Mouse (Mus musculus): Measurements from ENCODE around the gene Gm43064. TPM values are rescaled to one million over a fixed set of nuclear protein-coding genes. Genes with fewer than 3 reads are reported as not detected.

Gm43064 gene
- polyA plus RNA-seq, 1 experiment from 2014 or later = 0.70 TPM

DNA sequence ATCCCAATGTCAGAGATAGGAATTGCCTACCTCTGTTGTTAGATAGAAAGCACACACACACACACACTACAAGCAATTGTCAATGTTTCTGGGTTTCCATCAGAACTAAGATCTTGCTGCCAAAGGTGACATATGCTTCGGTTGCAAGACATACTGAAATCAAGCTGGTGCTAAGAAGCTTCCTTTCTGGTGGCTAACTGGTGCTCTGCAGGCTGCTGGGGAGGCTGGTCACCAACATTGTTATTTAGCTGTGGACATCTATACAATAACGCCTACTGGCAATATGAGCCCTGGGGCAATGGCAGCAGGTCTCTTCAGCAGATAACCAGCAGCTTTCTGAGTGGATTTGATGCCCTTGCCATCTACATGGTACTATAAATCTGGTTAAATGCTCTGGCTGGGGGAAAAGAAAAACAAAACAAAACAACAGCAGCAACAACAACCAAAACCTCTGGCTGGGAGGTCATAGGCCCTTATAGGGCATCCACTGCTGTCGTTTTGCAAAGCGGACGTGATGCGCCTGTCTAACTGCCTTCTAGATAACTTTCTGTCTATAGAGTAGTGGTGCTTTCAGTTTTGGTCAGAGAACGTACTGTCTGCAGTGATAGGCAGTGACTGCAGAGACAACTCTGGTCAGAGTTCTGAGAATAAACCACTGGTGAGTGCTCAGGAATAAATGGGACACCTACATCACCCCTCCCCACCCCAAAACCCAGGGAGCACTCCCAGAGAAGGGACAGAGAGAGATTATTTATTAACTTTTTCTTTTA lies 47.8 kb downstream of the Gm43064 start:
- H3K4me1 ChIP-seq (ENCODE audit: control insufficient read depth, low read depth, low read length) = no peaks in the 10 kb centered on the region; the same call in 1 of the 2 replicates
- ATAC-seq (ENCODE audit: low read depth) = no peak
- H3K9me3 ChIP-seq (replicated peaks; ENCODE audit: control insufficient read depth, low read length) = no peaks in the 10 kb centered on the region
- H3K36me3 ChIP-seq (ENCODE audit: control insufficient read depth, insufficient read depth) = no peaks in the 10 kb centered on the region
- no peak overlapping the region for H3K9ac ChIP-seq (ENCODE audit: low read depth, low read length)
- no peak overlapping the region for H3K4me2 ChIP-seq (ENCODE audit: low read depth, low read length)
- 61% methylated on average over 7 of the region's 7 CpGs for WGBS (ENCODE audit: insufficient replicate concordance)
- H3K27ac ChIP-seq (ENCODE audit: low read length) = no peak overlapping the region
- H3K4me3 ChIP-seq (ENCODE audit: low read depth, low read length) = no peak overlapping the region
- H3K27me3 ChIP-seq (ENCODE audit: control insufficient read depth, insufficient read depth, low read depth, low read length) = no peaks in the 10 kb centered on the region

DNA sequence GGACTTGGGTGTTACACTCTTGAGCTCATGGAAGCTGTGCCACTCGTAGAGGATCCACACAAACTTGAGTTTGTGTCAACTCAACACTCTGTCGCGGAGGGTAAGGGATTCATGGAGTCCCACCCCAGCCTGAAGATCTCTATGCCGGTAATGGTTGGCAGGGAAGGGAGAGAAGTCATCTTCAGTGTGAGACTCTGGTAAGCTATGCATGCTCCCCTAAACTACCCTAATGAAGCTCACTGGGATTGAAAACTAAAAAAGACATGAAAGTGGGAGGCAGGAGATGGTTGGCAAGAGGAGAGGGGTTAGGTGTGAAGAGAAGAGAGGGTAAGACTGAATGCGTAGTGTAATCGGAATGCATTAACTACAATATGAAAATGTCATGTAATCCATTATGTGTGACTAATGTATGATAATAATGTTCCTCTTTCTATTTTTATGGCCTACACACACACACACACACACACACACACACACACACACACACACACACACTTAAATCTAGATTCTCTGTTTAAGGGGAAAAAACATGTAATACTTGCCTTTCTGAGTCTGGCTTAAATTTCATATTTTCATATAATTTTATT lies 48.7 kb downstream of the Gm43064 start:
- ATAC-seq (ENCODE audit: low read depth) = no peak
- Histone ChIP-seq H3K9ac (ENCODE audit: low read depth, low read length) (no peak overlapping the region), H3K4me2 (ENCODE audit: low read depth, low read length) (no peak overlapping the region), H3K9me3 (replicated peaks; ENCODE audit: control insufficient read depth, low read length) (no peaks in the 10 kb centered on the region), H3K36me3 (ENCODE audit: control insufficient read depth, insufficient read depth) (no peaks in the 10 kb centered on the region), H3K27ac (ENCODE audit: low read length) (no peak overlapping the region), H3K4me3 (ENCODE audit: low read depth, low read length) (no peak overlapping the region), H3K4me1 (ENCODE audit: control insufficient read depth, low read depth, low read length) (no peaks in the 10 kb centered on the region; the same call in 1 of the 2 replicates), H3K27me3 (ENCODE audit: control insufficient read depth, insufficient read depth, low read depth, low read length) (no peaks in the 10 kb centered on the region)
- 73% methylated on average over 6 of the region's 6 CpGs for WGBS (ENCODE audit: insufficient replicate concordance)

DNA sequence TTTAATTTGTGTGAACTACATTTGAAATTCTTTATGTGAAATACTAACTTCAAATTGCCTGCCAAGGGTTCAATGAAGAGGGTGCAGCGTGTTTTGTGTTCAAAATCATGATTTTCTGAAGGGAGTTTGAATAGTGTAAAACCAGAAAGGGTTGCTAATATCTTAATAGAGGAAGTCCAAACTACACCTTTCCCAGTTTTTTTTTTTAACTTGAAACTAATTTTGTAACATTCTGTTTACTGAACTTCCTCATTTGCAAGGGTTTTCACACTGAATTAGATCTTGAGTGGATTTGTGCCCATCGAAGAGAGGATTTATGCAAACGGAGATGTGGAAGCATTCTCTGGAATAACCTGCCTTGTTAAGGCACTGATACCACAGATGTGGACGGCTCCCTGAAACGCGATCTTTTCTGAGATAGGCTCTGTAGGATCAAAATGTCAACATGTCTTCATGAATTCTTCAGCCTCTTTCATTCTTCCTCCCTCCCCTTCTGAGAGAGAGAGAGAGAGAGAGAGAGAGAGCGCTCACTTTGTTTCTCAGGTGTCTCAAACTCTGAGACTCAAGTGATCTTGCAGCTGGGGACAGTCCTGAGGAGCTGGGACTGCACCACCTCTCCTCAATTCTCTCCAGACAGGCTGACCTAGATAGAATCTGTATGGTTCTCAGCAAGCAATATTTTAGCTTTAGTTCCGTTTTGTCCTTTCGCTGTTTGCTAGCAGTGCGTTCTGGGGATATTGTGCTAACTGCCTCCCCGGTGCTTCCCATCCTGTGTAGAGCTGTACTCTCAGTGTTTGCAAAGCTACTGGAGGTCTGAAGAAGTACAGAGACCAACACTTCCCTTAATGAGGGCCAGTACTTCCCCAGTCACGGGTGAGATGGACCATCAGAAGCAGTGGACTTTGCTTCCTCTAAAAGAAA lies 49.8 kb downstream of the Gm43064 start, which contains the start of gene Ptpn22:
Gene Ptpn22 (plus strand): TSS at position 915 of the 921 bp plus-strand sequence.
- H3K27ac ChIP-seq (ENCODE audit: low read length) = peak within 1 kb of the TSS; percentile 82
- no peaks in the 10 kb centered on the region for H3K27me3 ChIP-seq (ENCODE audit: control insufficient read depth, insufficient read depth, low read depth, low read length)
- 0 out of 2 replicates have a peak within 1 kb of the TSS, but pooled peaks have one; percentile 5 for H3K9ac ChIP-seq (ENCODE audit: low read depth, low read length)
- no peaks in the 10 kb centered on the region for H3K36me3 ChIP-seq (ENCODE audit: control insufficient read depth, insufficient read depth)
- H3K4me2 ChIP-seq (ENCODE audit: low read depth, low read length) = peak within 1 kb of the TSS; percentile 17
- ATAC-seq (ENCODE audit: low read depth) = peak; percentile 63
- H3K9me3 ChIP-seq (replicated peaks; ENCODE audit: control insufficient read depth, low read length) = no peaks in the 10 kb centered on the region
- H3K4me3 ChIP-seq (ENCODE audit: low read depth, low read length) = peak within 1 kb of the TSS; percentile 41
- 19% methylated on average over 12 of the region's 12 CpGs for WGBS (ENCODE audit: insufficient replicate concordance)
- no peaks in the 10 kb centered on the region; the same call in 1 of the 2 replicates for H3K4me1 ChIP-seq (ENCODE audit: control insufficient read depth, low read depth, low read length)

GRCm38 (mm10) chr3:103859851-103860391 lies 50.5 kb downstream of the Gm43064 start:
- H3K36me3 ChIP-seq (ENCODE audit: control insufficient read depth, insufficient read depth) = no peaks in the 10 kb centered on the region
- no peaks in the 10 kb centered on the region; the same call in 1 of the 2 replicates for H3K4me1 ChIP-seq (ENCODE audit: control insufficient read depth, low read depth, low read length)
- H3K27me3 ChIP-seq (ENCODE audit: control insufficient read depth, insufficient read depth, low read depth, low read length) = no peaks in the 10 kb centered on the region
- peak; percentile 50; the same call in 1 of the 2 replicates for ATAC-seq (ENCODE audit: low read depth)
- peak overlapping the region; percentile 17 for H3K4me2 ChIP-seq (ENCODE audit: low read depth, low read length)
- peak overlapping the region; percentile 82 for H3K27ac ChIP-seq (ENCODE audit: low read length)
- no peak overlapping the region for H3K9ac ChIP-seq (ENCODE audit: low read depth, low read length)
- peak overlapping the region; percentile 41 for H3K4me3 ChIP-seq (ENCODE audit: low read depth, low read length)
- no peaks in the 10 kb centered on the region for H3K9me3 ChIP-seq (replicated peaks; ENCODE audit: control insufficient read depth, low read length)
- WGBS (ENCODE audit: insufficient replicate concordance) = 19% methylated on average over 6 of the region's 6 CpGs

GRCm38 (mm10) chr3:103862721-103863220 lies 53.4 kb downstream of the Gm43064 start:
- no peak for ATAC-seq (ENCODE audit: low read depth)
- Histone ChIP-seq H3K9ac (ENCODE audit: low read depth, low read length) (no peak overlapping the region), H3K27me3 (ENCODE audit: control insufficient read depth, insufficient read depth, low read depth, low read length) (no peaks in the 10 kb centered on the region), H3K4me2 (ENCODE audit: low read depth, low read length) (no peak overlapping the region), H3K4me1 (ENCODE audit: control insufficient read depth, low read depth, low read length) (no peaks in the 10 kb centered on the region), H3K36me3 (ENCODE audit: control insufficient read depth, insufficient read depth) (no peaks in the 10 kb centered on the region), H3K27ac (ENCODE audit: low read length) (no peak overlapping the region), H3K9me3 (replicated peaks; ENCODE audit: control insufficient read depth, low read length) (no peaks in the 10 kb centered on the region), H3K4me3 (ENCODE audit: low read depth, low read length) (no peak overlapping the region)
- 60% methylated on average over 4 of the region's 4 CpGs for WGBS (ENCODE audit: insufficient replicate concordance)

DNA sequence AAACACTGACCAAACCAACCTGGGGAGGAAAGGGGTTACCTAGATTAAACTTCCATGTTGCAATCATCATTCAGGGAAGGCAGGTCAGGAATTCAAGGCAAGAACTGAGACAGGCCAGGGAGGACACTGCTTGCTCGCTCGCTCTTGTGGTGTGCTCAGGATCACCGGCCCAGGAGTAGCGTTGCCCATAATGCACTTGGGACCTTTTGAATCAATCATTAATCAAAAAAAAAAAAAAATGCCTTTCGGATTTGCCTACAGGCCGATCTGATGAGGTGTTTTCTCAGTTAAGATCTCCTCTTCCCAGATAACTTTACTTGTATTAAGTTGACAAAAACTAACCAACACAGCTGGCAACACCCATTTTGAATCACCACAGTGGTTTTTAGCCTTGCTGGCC lies 54.8 kb downstream of the Gm43064 start:
- no peaks in the 10 kb centered on the region for H3K36me3 ChIP-seq (ENCODE audit: control insufficient read depth, insufficient read depth)
- H3K27ac ChIP-seq (ENCODE audit: low read length) = no peak overlapping the region
- no peaks in the 10 kb centered on the region for H3K27me3 ChIP-seq (ENCODE audit: control insufficient read depth, insufficient read depth, low read depth, low read length)
- no peak for ATAC-seq (ENCODE audit: low read depth)
- 68% methylated on average over 6 of the region's 6 CpGs for WGBS (ENCODE audit: insufficient replicate concordance)
- H3K4me1 ChIP-seq (ENCODE audit: control insufficient read depth, low read depth, low read length) = no peaks in the 10 kb centered on the region
- no peak overlapping the region for H3K4me2 ChIP-seq (ENCODE audit: low read depth, low read length)
- no peak overlapping the region for H3K4me3 ChIP-seq (ENCODE audit: low read depth, low read length)
- no peak overlapping the region for H3K9ac ChIP-seq (ENCODE audit: low read depth, low read length)
- no peaks in the 10 kb centered on the region for H3K9me3 ChIP-seq (replicated peaks; ENCODE audit: control insufficient read depth, low read length)

DNA sequence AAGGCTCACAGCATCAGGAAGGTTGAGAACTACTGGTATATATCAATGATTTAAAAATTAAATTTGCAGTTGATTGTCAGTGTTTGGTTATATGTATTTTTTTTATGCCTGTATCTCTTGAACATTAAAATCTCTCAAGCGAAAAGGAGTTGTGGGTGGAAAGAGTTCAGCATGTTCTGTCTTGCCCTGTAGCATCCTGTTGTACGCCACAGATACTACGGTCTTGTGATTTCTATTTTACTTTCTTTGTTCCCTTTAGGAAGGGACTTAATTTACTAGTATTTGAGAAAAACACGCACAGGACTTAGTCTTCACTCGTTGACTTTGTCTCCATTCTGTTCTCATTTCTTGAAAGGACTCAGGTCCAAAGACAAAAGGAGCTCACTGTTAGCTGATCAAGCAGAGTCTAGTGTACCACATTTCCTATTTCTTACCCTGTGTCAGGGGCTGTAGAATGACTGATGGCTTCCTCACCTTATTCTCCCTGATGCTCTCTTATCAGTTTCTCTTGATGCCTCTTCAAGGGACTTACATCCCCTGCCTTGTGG lies 58.1 kb downstream of the Gm43064 start:
- no peak overlapping the region for H3K27ac ChIP-seq (ENCODE audit: low read length)
- no peaks in the 10 kb centered on the region for H3K9me3 ChIP-seq (replicated peaks; ENCODE audit: control insufficient read depth, low read length)
- no peak overlapping the region for H3K9ac ChIP-seq (ENCODE audit: low read depth, low read length)
- WGBS (ENCODE audit: insufficient replicate concordance) = 65% methylated on average over 5 of the region's 5 CpGs
- no peaks in the 10 kb centered on the region for H3K36me3 ChIP-seq (ENCODE audit: control insufficient read depth, insufficient read depth)
- ATAC-seq (ENCODE audit: low read depth) = no peak
- no peak overlapping the region for H3K4me3 ChIP-seq (ENCODE audit: low read depth, low read length)
- H3K27me3 ChIP-seq (ENCODE audit: control insufficient read depth, insufficient read depth, low read depth, low read length) = no peaks in the 10 kb centered on the region
- no peak overlapping the region for H3K4me2 ChIP-seq (ENCODE audit: low read depth, low read length)
- H3K4me1 ChIP-seq (ENCODE audit: control insufficient read depth, low read depth, low read length) = no peaks in the 10 kb centered on the region

DNA sequence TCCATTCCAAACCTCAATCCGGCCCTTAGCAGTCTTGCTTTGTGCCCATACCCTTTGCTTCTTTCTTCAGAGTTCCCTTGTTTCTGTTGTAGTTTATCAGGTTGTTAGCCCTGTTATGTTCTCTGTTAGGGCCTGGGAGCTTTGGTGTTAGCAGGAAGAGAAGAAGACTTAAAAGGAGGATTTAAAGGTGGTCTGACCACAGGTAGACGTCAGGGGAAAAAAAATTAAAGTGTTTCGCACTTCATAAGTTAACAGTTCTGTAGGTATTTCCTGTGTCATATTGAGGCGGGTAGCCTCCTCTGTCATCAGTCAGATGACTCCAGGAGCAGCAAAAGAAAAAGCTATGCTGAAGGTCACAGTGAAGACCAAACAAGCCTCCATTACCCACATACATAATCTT lies 58.6 kb downstream of the Gm43064 start:
- H3K27ac ChIP-seq (ENCODE audit: low read length) = no peak overlapping the region
- H3K36me3 ChIP-seq (ENCODE audit: control insufficient read depth, insufficient read depth) = no peaks in the 10 kb centered on the region
- no peak overlapping the region for H3K9ac ChIP-seq (ENCODE audit: low read depth, low read length)
- whole genome bisulfite sequencing (ENCODE audit: insufficient replicate concordance) = 60% methylated on average over 4 of the region's 4 CpGs
- H3K9me3 ChIP-seq (replicated peaks; ENCODE audit: control insufficient read depth, low read length) = no peaks in the 10 kb centered on the region
- no peak overlapping the region for H3K4me3 ChIP-seq (ENCODE audit: low read depth, low read length)
- no peak overlapping the region for H3K4me2 ChIP-seq (ENCODE audit: low read depth, low read length)
- H3K27me3 ChIP-seq (ENCODE audit: control insufficient read depth, insufficient read depth, low read depth, low read length) = no peaks in the 10 kb centered on the region
- no peaks in the 10 kb centered on the region for H3K4me1 ChIP-seq (ENCODE audit: control insufficient read depth, low read depth, low read length)
- no peak for ATAC-seq (ENCODE audit: low read depth)
